Mouse (Mus musculus): ENCODE measurements at regions not wholly inside any gene's neighbourhood (a gene's known extent, or its start where the extent isn't known, plus 50 kb on each side); places are given as distances from the start of the nearest gene placed in this dataset.

DNA sequence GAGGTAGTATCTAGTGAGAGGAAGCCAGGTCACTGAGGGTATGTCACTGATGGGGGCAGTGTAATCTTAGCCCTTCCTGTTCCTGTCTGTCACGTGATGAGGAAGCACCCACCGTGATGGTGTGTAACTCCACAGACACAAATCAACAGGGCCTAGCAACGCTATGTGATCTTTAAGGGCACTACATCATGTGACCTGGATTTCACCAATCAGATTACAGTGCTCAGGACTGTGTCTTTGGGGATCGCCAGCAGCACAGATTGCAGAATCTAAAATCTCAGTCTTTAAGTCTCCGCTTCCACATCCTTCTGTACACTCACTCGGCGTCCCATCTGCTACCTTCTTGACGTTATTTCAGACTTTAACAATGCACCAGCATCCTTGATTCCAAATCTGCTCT, 202.8 kb downstream of the Ifng start:
- no peak for TF ChIP-seq CTCF (IDR thresholded peaks at IDR 0.05; ENCODE audit: borderline replicate concordance, insufficient read depth, low read depth, low read length)
- no peak for TF ChIP-seq POLR2A (IDR thresholded peaks at IDR 0.05; ENCODE audit: borderline replicate concordance, insufficient read depth, low read length)
